Mouse (Mus musculus) embryonic facial prominence, embryonic 12.5 days (tissue): ENCODE data around the gene Lgi4. TPM values are rescaled to one million over a fixed set of nuclear protein-coding genes. Genes with fewer than 3 reads are reported as not detected.

ENCODE experiments used
- ATAC-seq: fragments of 200-750 bp; cut with Nextera tagmentation; 2 replicates; pipeline ENCODE4 v1.8.0; 2017; ENCODE audit not compliant: insufficient number of reproducible peaks, insufficient read depth, low FRiP score, low TSS enrichment
- H3K27ac ChIP-seq: fragments of 300-500 bp; sonication (generic); 2 replicates; pipeline ENCODE4 v1.5.1; 2016; ENCODE audit warnings: mild to moderate bottlenecking
- H3K27me3 ChIP-seq: fragments of 300-500 bp; sonication (generic); 2 replicates; pipeline ENCODE4 v1.6.1; 2016; ENCODE audit warnings: mild to moderate bottlenecking, moderate library complexity
- H3K36me3 ChIP-seq: fragments of 300-500 bp; sonication (generic); 2 replicates; pipeline ENCODE4 v1.6.1; 2016; ENCODE audit warnings: mild to moderate bottlenecking
- H3K4me1 ChIP-seq: fragments of 300-500 bp; sonication (generic); 2 replicates; pipeline ENCODE4 v1.6.1; 2016
- H3K4me2 ChIP-seq: fragments of 300-500 bp; sonication (generic); replicated peaks from 2 replicates; pipeline ENCODE4 v1.6.1; 2016; ENCODE audit warnings: mild to moderate bottlenecking, moderate library complexity
- H3K4me3 ChIP-seq: fragments of 300-500 bp; sonication (generic); 2 replicates; pipeline ENCODE4 v1.5.1; 2016; ENCODE audit warnings: mild to moderate bottlenecking
- H3K9ac ChIP-seq: fragments of 300-500 bp; sonication (generic); 2 replicates; pipeline ENCODE4 v1.6.1; 2016; ENCODE audit warnings: mild to moderate bottlenecking, moderate library complexity
- H3K9me3 ChIP-seq: fragments of 300-500 bp; sonication (generic); 2 replicates; pipeline ENCODE4 v1.6.1; 2016; ENCODE audit warnings: mild to moderate bottlenecking, moderate library complexity
- WGBS: fragments of 180-500 bp; shearing (Covaris S2); methylation state at CpG from one replicate; pipeline ENCODE4 v1.1.7; 2016; 5-methylcytosine and 5-hydroxymethylcytosine counted together
- microRNA-seq: library from miRNA; unstranded; fragments of <30 nt; microRNA quantifications from one replicate; pipeline ENCODE4, GENCODE M21; 2017
- polyA plus RNA-seq: library from polyadenylated mRNA; unstranded; fragments of >200 nt; fragmentation: Nextera tagmentation; extraction: Ambion mirVana; gene quantifications from 2 replicates; pipeline ENCODE4 v1.2.1, GENCODE M21; 2016

The Lgi4 gene
- polyA plus RNA-seq, 1 experiment from 2014 or later = 1.5 TPM

GRCm38 (mm10) chr7:31112036-31112435 lies 52.9 kb downstream of the Lgi4 start:
- Histone ChIP-seq H3K4me2 (no peak overlapping the region), H3K9me3 (no peaks in the 10 kb centered on the region), H3K9ac (no peak overlapping the region), H3K27me3 (0 out of 2 replicates have a peak, but pooled peaks cover 3% of the 10 kb centered on the region), H3K27ac (no peak overlapping the region), H3K4me1 (peaks cover 12% of the 10 kb centered on the region), H3K4me3 (no peak overlapping the region), H3K36me3 (no peaks in the 10 kb centered on the region)
- 46% methylated on average over 4 of the region's 4 CpGs for WGBS
- no peak for ATAC-seq

- no peak overlapping the region for H3K4me3 ChIP-seq
- no peaks in the 10 kb centered on the region for H3K36me3 ChIP-seq
- H3K9me3 ChIP-seq = no peaks in the 10 kb centered on the region
- 0 out of 2 replicates have a peak, but pooled peaks cover 3% of the 10 kb centered on the region for H3K27me3 ChIP-seq
- no peak for ATAC-seq
- 75% methylated on average over 6 of the region's 6 CpGs for WGBS
- peaks cover 12% of the 10 kb centered on the region for H3K4me1 ChIP-seq
- no peak overlapping the region for H3K27ac ChIP-seq
- no peak overlapping the region for H3K4me2 ChIP-seq
- no peak overlapping the region for H3K9ac ChIP-seq
Observed at GRCm38 (mm10) chr7:31113800-31114199, 54.7 kb downstream of the Lgi4 start.

- no peak overlapping the region for H3K9ac ChIP-seq
- H3K27me3 ChIP-seq = 0 out of 2 replicates have a peak, but pooled peaks cover 3% of the 10 kb centered on the region
- H3K36me3 ChIP-seq = no peaks in the 10 kb centered on the region
- H3K4me1 ChIP-seq = peaks cover 12% of the 10 kb centered on the region
- ATAC-seq = 0 out of 2 replicates have a peak, but pooled peaks have one; percentile 11
- 49% methylated on average over 10 of the region's 10 CpGs for WGBS
- no peak overlapping the region for H3K27ac ChIP-seq
- H3K4me3 ChIP-seq = no peak overlapping the region
- no peaks in the 10 kb centered on the region for H3K9me3 ChIP-seq
- H3K4me2 ChIP-seq = peak overlapping the region; percentile 26
Observed at GRCm38 (mm10) chr7:31114646-31115045, 55.5 kb downstream of the Lgi4 start.

GRCm38 (mm10) chr7:31115182-31115581 lies 56.0 kb downstream of the Lgi4 start, which contains the start of gene Hpn:
Gene Hpn (minus strand): TSS chr7:31115290.
- no peak within 1 kb of the TSS for H3K27ac ChIP-seq
- H3K4me3 ChIP-seq = no peak within 1 kb of the TSS
- 0 out of 2 replicates have a peak, but pooled peaks have one; percentile 12 for ATAC-seq

GRCm38 (mm10) chr7:31115587-31116043 lies 56.5 kb downstream of the Lgi4 start:
- Histone ChIP-seq H3K4me2 (peak overlapping the region; percentile 26; the same call in 1 of the 2 replicates), H3K4me1 (peaks cover 12% of the 10 kb centered on the region), H3K9me3 (no peaks in the 10 kb centered on the region), H3K9ac (no peak overlapping the region), H3K36me3 (no peaks in the 10 kb centered on the region), H3K27ac (no peak overlapping the region), H3K27me3 (0 out of 2 replicates have a peak, but pooled peaks cover 3% of the 10 kb centered on the region), H3K4me3 (no peak overlapping the region)
- 17% methylated on average over 17 of the region's 17 CpGs for WGBS
- ATAC-seq = 0 out of 2 replicates have a peak, but pooled peaks have one; percentile 12

More at GRCm38 (mm10) chr7:31115182-31115581, 56.0 kb downstream of the Lgi4 start, which contains the start of gene Hpn:
- H3K9me3 ChIP-seq = no peaks in the 10 kb centered on the region
- WGBS = 14% methylated on average over 15 of the region's 15 CpGs
- H3K36me3 ChIP-seq = no peaks in the 10 kb centered on the region
- H3K4me1 ChIP-seq = peaks cover 12% of the 10 kb centered on the region
- H3K27me3 ChIP-seq = 0 out of 2 replicates have a peak, but pooled peaks cover 3% of the 10 kb centered on the region
- no peak within 1 kb of the TSS for H3K9ac ChIP-seq
- peak within 1 kb of the TSS; percentile 26 for H3K4me2 ChIP-seq

- 44% methylated on average over 16 of the region's 16 CpGs for WGBS
- 0 out of 2 replicates have a peak overlapping the region, but pooled peaks have one; percentile 10 for H3K4me2 ChIP-seq
- ATAC-seq = no peak
Observed at GRCm38 (mm10) chr7:31116721-31117145, 57.6 kb downstream of the Lgi4 start.

GRCm38 (mm10) chr7:31117465-31117864 lies 58.3 kb downstream of the Lgi4 start:
- Histone ChIP-seq H3K9me3 (no peaks in the 10 kb centered on the region), H3K4me2 (no peak overlapping the region), H3K4me1 (peaks cover 12% of the 10 kb centered on the region), H3K36me3 (no peaks in the 10 kb centered on the region), H3K4me3 (no peak overlapping the region), H3K9ac (no peak overlapping the region), H3K27ac (no peak overlapping the region), H3K27me3 (0 out of 2 replicates have a peak, but pooled peaks cover 3% of the 10 kb centered on the region)
- 84% methylated on average over 11 of the region's 11 CpGs for WGBS
- ATAC-seq = no peak

More at GRCm38 (mm10) chr7:31116721-31117145, 57.6 kb downstream of the Lgi4 start:
- no peaks in the 10 kb centered on the region for H3K36me3 ChIP-seq
- H3K4me3 ChIP-seq = no peak overlapping the region
- no peaks in the 10 kb centered on the region for H3K9me3 ChIP-seq
- H3K27ac ChIP-seq = no peak overlapping the region
- 0 out of 2 replicates have a peak, but pooled peaks cover 3% of the 10 kb centered on the region for H3K27me3 ChIP-seq
- no peak overlapping the region for H3K9ac ChIP-seq
- peaks cover 12% of the 10 kb centered on the region for H3K4me1 ChIP-seq

GRCm38 (mm10) chr7:31118486-31118885 lies 59.3 kb downstream of the Lgi4 start:
- H3K27me3 ChIP-seq = 0 out of 2 replicates have a peak, but pooled peaks cover 3% of the 10 kb centered on the region
- H3K36me3 ChIP-seq = no peaks in the 10 kb centered on the region
- ATAC-seq = no peak
- no peaks in the 10 kb centered on the region for H3K9me3 ChIP-seq
- H3K4me3 ChIP-seq = no peak overlapping the region
- peaks cover 12% of the 10 kb centered on the region for H3K4me1 ChIP-seq
- H3K4me2 ChIP-seq = no peak overlapping the region
- H3K27ac ChIP-seq = no peak overlapping the region
- no peak overlapping the region for H3K9ac ChIP-seq
- 78% methylated on average over 7 of the region's 7 CpGs for WGBS

GRCm38 (mm10) chr7:31119556-31119955 lies 60.4 kb downstream of the Lgi4 start:
- H3K4me3 ChIP-seq = no peak overlapping the region
- WGBS = 88% methylated on average over 5 of the region's 5 CpGs
- 0 out of 2 replicates have a peak, but pooled peaks cover 5% of the 10 kb centered on the region for H3K27me3 ChIP-seq
- no peak for ATAC-seq
- no peaks in the 10 kb centered on the region for H3K9me3 ChIP-seq
- no peaks in the 10 kb centered on the region for H3K36me3 ChIP-seq
- no peak overlapping the region for H3K9ac ChIP-seq
- no peak overlapping the region for H3K27ac ChIP-seq
- H3K4me1 ChIP-seq = peaks cover 12% of the 10 kb centered on the region
- H3K4me2 ChIP-seq = no peak overlapping the region

Small RNA genes within 50 kb of the gene (microRNA-seq; reads per million reads assigned to microRNA genes)
- gene Mir7050 = not detected

Other genes starting within 250 kb of the Lgi4 start
- 0.24 TPM in 1 of 2 replicates, not detected in the other for gene Ffar2, start 235.6 kb upstream of the Lgi4 start, polyA plus RNA-seq
- 0.13 TPM in 1 of 2 replicates, not detected in the other for gene Ffar3, start 203.2 kb upstream of the Lgi4 start, polyA plus RNA-seq
- gene Ffar1, start 197.8 kb upstream of the Lgi4 start, polyA plus RNA-seq = not detected in 2 replicates
- gene Cd22, start 179.0 kb upstream of the Lgi4 start, polyA plus RNA-seq = 0.09 and 0.17 TPM in 2 replicates
- 0.26 and 0.29 TPM in 2 replicates for gene Mag, start 144.5 kb upstream of the Lgi4 start, polyA plus RNA-seq
- not detected in 2 replicates for gene Hamp2, start 134.7 kb upstream of the Lgi4 start, polyA plus RNA-seq
- not detected in 2 replicates for gene Hamp, start 115.3 kb upstream of the Lgi4 start, polyA plus RNA-seq
- gene Usf2, start 102.5 kb upstream of the Lgi4 start, polyA plus RNA-seq = 31.8 and 32.7 TPM in 2 replicates
- 25.6 and 26.2 TPM in 2 replicates for gene Lsr, start 85.9 kb upstream of the Lgi4 start, polyA plus RNA-seq
- 1.4 and 2.0 TPM in 2 replicates for gene Fam187b, start 85.6 kb upstream of the Lgi4 start, polyA plus RNA-seq
- gene Fxyd5, start 16.9 kb upstream of the Lgi4 start, polyA plus RNA-seq = 11.0 and 13.6 TPM in 2 replicates
- 26.0 and 36.0 TPM in 2 replicates for gene Fxyd7, start 7.9 kb upstream of the Lgi4 start, polyA plus RNA-seq
- gene Fxyd1, start 2.1 kb upstream of the Lgi4 start, polyA plus RNA-seq = 24.2 and 31.1 TPM in 2 replicates
- 16.6 and 19.2 TPM in 2 replicates for gene Fxyd3, start 17.4 kb downstream of the Lgi4 start, polyA plus RNA-seq
- 3.7 and 4.2 TPM in 2 replicates for gene Hpn, start 55.9 kb downstream of the Lgi4 start, polyA plus RNA-seq
- gene Scn1b, start 67.7 kb downstream of the Lgi4 start, polyA plus RNA-seq = 4.5 and 5.1 TPM in 2 replicates
- gene Gramd1a, start 96.6 kb downstream of the Lgi4 start, polyA plus RNA-seq = 97.4 and 109 TPM in 2 replicates
- gene Scgb2b2, start 231.2 kb downstream of the Lgi4 start, polyA plus RNA-seq = not detected in 2 replicates
- gene Scgb1b2, start 232.5 kb downstream of the Lgi4 start, polyA plus RNA-seq = not detected in 2 replicates